ENCODE assay signal across 13 mouse cellular contexts in the genomic region with DNA sequence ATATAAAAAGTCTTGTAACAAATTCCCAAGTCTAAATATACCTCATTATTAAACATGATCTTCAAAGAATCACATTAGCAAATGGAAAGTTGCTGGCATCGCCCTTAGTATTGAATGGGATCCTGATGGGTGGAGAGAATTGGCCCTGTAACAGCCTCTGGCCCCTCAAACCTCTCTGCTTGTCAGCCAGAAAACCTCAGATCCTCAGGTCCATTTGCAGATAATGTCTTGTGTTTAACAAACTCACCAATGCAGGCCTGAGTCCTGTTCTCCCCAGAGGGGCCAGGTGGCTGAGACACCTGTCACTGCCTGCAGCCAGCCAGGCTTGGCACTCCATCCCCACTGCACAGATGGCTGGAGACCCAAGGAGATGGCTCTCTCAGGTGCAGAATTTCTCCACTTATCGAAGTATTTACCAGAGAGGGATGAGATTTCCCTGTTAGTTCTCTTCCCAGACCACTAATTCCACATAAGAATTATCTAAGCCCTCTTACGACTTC. TPM values are rescaled to one million over a fixed set of nuclear protein-coding genes. Genes with fewer than 3 reads are reported as not detected.
DNase-seq lines count a peak whose midpoint lies in the region; TF ChIP-seq lines count a peak whose summit lies in the region.
"Had no signal": no experiment of that assay in that cellular context is flagged by ENCODE, and none has a peak within 500 bp of the region (broad histone marks: within the 10 kb centered on the region; RNA-seq: fewer than 3 reads in every experiment).

No protein-coding gene starts in this region.

- peaks cover 0 to 7% of the 10 kb centered on the region in 2 experiments; a peak in 2 of 4 replicates for H3K4me1 ChIP-seq in CH12.LX (ENCODE audit: control insufficient read depth in 1 of 2, insufficient read depth in 2 of 2)
- H3K4me1 ChIP-seq: limb, embryonic 12.5 days had no signal

- no peaks in the 10 kb centered on the region for H3K27me3 ChIP-seq in CH12.LX (replicated peaks)
- H3K27me3 ChIP-seq: limb, embryonic 12.5 days had no signal

- H3K4me3 ChIP-seq in CH12.LX (replicated peaks in 1 of 3; ENCODE audit: low read depth in 2 of 3, low read length in 2 of 3, poor library complexity in 1 of 3): no peak overlapping the region
- H3K4me3 ChIP-seq: limb, embryonic 12.5 days had no signal

- H3K79me2 ChIP-seq in CH12.LX (replicated peaks; ENCODE audit: control insufficient read depth, extremely low read depth, insufficient read depth, poor library complexity, severe bottlenecking): no peaks in the 10 kb centered on the region

- no peak for TF ChIP-seq RAD21 in CH12.LX (IDR thresholded peaks at IDR 0.05; ENCODE audit: low read depth, low read length)

- H3K4me2 ChIP-seq in CH12.LX (ENCODE audit: insufficient read depth, low read depth, poor library complexity, severe bottlenecking): no peak overlapping the region
- H3K4me2 ChIP-seq: limb, embryonic 12.5 days had no signal

- in situ Hi-C loops in CH12.LX (cut with MboI; ENCODE audit: low pct_ligation_motif_present, low pct_unique_long_range_greater_than_20kb, low sequenced_read_pairs): no loop called here

- no peak overlapping the region for H3K27ac ChIP-seq in CH12.LX (ENCODE audit: insufficient read depth, low read depth)
- H3K27ac ChIP-seq: limb, embryonic 12.5 days had no signal

- no peak for TF ChIP-seq EP300 in CH12.LX (IDR thresholded peaks at IDR 0.05; ENCODE audit: low read length)

- no peak for TF ChIP-seq POLR2A in CH12.LX (IDR thresholded peaks at IDR 0.05; ENCODE audit: low read depth, low read length)

- DNase-seq in gastrocnemius, postnatal 14 days: peak; percentile 4
- DNase-seq in gastrocnemius, postnatal 25 days: no peak
- DNase-seq in CH12.LX (ENCODE audit: extremely low read depth): peak; percentile 13
- DNase-seq in cerebellum, adult 9-11 months: peak; percentile 99
- DNase-seq in layer of hippocampus, adult 8-10 months (ENCODE audit: low spot score in 2 of 2): peak; percentile 37 to 45
- no peak for DNase-seq in frontal cortex, postnatal 25 days (ENCODE audit: low spot score in 2 of 2)
- no peak for DNase-seq in kidney, postnatal 25 days
- DNase-seq in embryo, embryonic 10.5 days (ENCODE audit: low spot score): no peak
- DNase-seq: gastrocnemius, postnatal 36 days; heart, postnatal 4 days; kidney, postnatal 10 days; retina, postnatal 1 day had no signal

- dilution Hi-C loops in CH12.LX (cut with MboI; ENCODE audit: extremely low pct_ligation_motif_present, extremely low pct_unique_long_range_greater_than_20kb, low sequenced_read_pairs): no loop called here

- no peaks in the 10 kb centered on the region for H3K9me3 ChIP-seq in CH12.LX (replicated peaks; ENCODE audit: low read length)
- H3K9me3 ChIP-seq: limb, embryonic 12.5 days had no signal

- H3K36me3 ChIP-seq in CH12.LX (replicated peaks in 1 of 2; ENCODE audit: control insufficient read depth in 1 of 2, insufficient read depth in 1 of 2, low read length in 1 of 2): no peaks in the 10 kb centered on the region
- H3K36me3 ChIP-seq: limb, embryonic 12.5 days had no signal

- no peak for TF ChIP-seq CTCF in CH12.LX (conservative IDR thresholded peaks at IDR 0.05 in 1 of 2, IDR thresholded peaks at IDR 0.05 in 1 of 2; ENCODE audit: low read depth in 2 of 2, low read length in 2 of 2)

- intact Hi-C loops in gastrocnemius, postnatal 14 days (cut with DNase I; ENCODE audit: low total_unique reads): no loop called here

- no peak overlapping the region for H3K9ac ChIP-seq in CH12.LX (ENCODE audit: insufficient read depth, low read depth)
- H3K9ac ChIP-seq: limb, embryonic 12.5 days had no signal

TF ChIP-seq in CH12.LX, 34 proteins besides CTCF, POLR2A, EP300 and RAD21:
- TF ChIP-seq BHLHE40 (IDR thresholded peaks at IDR 0.05; ENCODE audit: low read depth, low read length): no peak
- no peak for TF ChIP-seq MXI1 (IDR thresholded peaks at IDR 0.05; ENCODE audit: low read depth, low read length)
- TF ChIP-seq GABPA (IDR thresholded peaks at IDR 0.05; ENCODE audit: insufficient replicate concordance, low read depth, low read length): no peak
- TF ChIP-seq ZKSCAN1 (IDR thresholded peaks at IDR 0.05; ENCODE audit: borderline replicate concordance, low read depth, low read length): no peak
- TF ChIP-seq RCOR1 (conservative IDR thresholded peaks at IDR 0.05; ENCODE audit: low read depth, low read length): no peak
- TF ChIP-seq TCF12 (IDR thresholded peaks at IDR 0.05; ENCODE audit: low read depth, low read length): peak; percentile 14; the same call in 1 of the 2 replicates
- no peak for TF ChIP-seq ZNF384 (IDR thresholded peaks at IDR 0.05; ENCODE audit: low read depth, low read length)
- no peak for TF ChIP-seq MEF2A (IDR thresholded peaks at IDR 0.05; ENCODE audit: borderline replicate concordance, low read depth, low read length)

RNA-seq across cellular contexts. Expression of a gene that starts 27.0 kb away (rescaled TPM):
- 10 to 100 TPM; 22.5 to 26.8 TPM for total RNA-seq in gastrocnemius, postnatal 14 days (2021)
- total RNA-seq in gastrocnemius, postnatal 25 days (2021): 10 to 100 TPM; 10.0 to 13.9 TPM
- total RNA-seq in CH12.LX (2012; rRNA removed) (not detected in 2 replicates), CH12.LX (2014; rRNA removed) (not detected in 2 replicates)
- not detected in 2 replicates for polyA plus RNA-seq in CH12.LX (2012; ENCODE audit: insufficient read length, low read depth)
- 1 to 10 TPM; 5.2 to 8.6 (median 7.3) TPM for total RNA-seq in layer of hippocampus, adult 8-10 months (2022)

Comparison
In these comparisons a context has a peak if more than half of its experiments do, and no peak if none do; other contexts are left out.
1. DNase-seq: peak in gastrocnemius, postnatal 14 days (single experiment), CH12.LX (single experiment), cerebellum, adult 9-11 months (single experiment) and layer of hippocampus, adult 8-10 months (2 of 2); none in gastrocnemius, postnatal 25 days (single experiment), frontal cortex, postnatal 25 days (0 of 2), kidney, postnatal 25 days (0 of 2) and embryo, embryonic 10.5 days (single experiment).
2. RNA of a gene that starts 27.0 kb away (total RNA-seq): 22.5 to 26.8 TPM in gastrocnemius, postnatal 14 days, 10.0 to 13.9 TPM in gastrocnemius, postnatal 25 days and 5.2 to 8.6 TPM in layer of hippocampus, adult 8-10 months; not detected in CH12.LX; every median in the first group is over 4 times any median in the second.